Comparison of ENCODE assay signal across 10 mouse cellular contexts in genomic region chr16:25374775-25375174, GRCm38 (mm10).
DNase-seq lines count a peak whose midpoint lies in the region; ATAC-seq lines count a peak whose summit lies in the region.
"Had no signal": no experiment of that assay in that cellular context is flagged by ENCODE, and none has a peak within 500 bp of the region (broad histone marks: within the 10 kb centered on the region; RNA-seq: fewer than 3 reads in every experiment).

No protein-coding gene starts in this region.

- H3K9me3 ChIP-seq in neural tube, embryonic 11.5 days (ENCODE audit: control insufficient read depth, low read length), result no peaks in the 10 kb centered on the region
- no peaks in the 10 kb centered on the region for H3K9me3 ChIP-seq in neural tube, embryonic 15.5 days (replicated peaks)
- H3K9me3 ChIP-seq in hindbrain, embryonic 16.5 days (ENCODE audit: control insufficient read depth, low read length), result no peaks in the 10 kb centered on the region
- H3K9me3 ChIP-seq: heart, embryonic 13.5 days had no signal

- no peaks in the 10 kb centered on the region for H3K36me3 ChIP-seq in neural tube, embryonic 11.5 days (ENCODE audit: control insufficient read depth, insufficient read depth, low read length)
- H3K36me3 ChIP-seq in neural tube, embryonic 15.5 days, result no peaks in the 10 kb centered on the region
- H3K36me3 ChIP-seq in hindbrain, embryonic 16.5 days (ENCODE audit: control insufficient read depth, insufficient read depth, low read length), result no peaks in the 10 kb centered on the region
- H3K36me3 ChIP-seq: heart, embryonic 13.5 days had no signal

- H3K4me3 ChIP-seq in neural tube, embryonic 11.5 days (ENCODE audit: low read depth, low read length), result no peak overlapping the region
- no peak overlapping the region for H3K4me3 ChIP-seq in neural tube, embryonic 15.5 days (replicated peaks)
- H3K4me3 ChIP-seq in hindbrain, embryonic 16.5 days (ENCODE audit: low read length), result no peak overlapping the region
- H3K4me3 ChIP-seq: heart, embryonic 13.5 days had no signal

- no peak overlapping the region for H3K4me2 ChIP-seq in neural tube, embryonic 11.5 days (ENCODE audit: low read depth)
- no peak overlapping the region for H3K4me2 ChIP-seq in neural tube, embryonic 15.5 days
- no peak overlapping the region for H3K4me2 ChIP-seq in hindbrain, embryonic 16.5 days (ENCODE audit: low read length)
- H3K4me2 ChIP-seq: heart, embryonic 13.5 days had no signal

- peak; percentile 8 for DNase-seq in gastrocnemius, adult 18-20 months (ENCODE audit: low spot score)
- no peak for DNase-seq in gastrocnemius, postnatal 4 days (ENCODE audit: low spot score in 2 of 2)
- peak; percentile 15 for DNase-seq in neural tube, embryonic 11.5 days (ENCODE audit: low spot score)
- DNase-seq in naive thymus-derived CD4-positive, alpha-beta T cell, adult 2 months (ENCODE audit: low read depth), result peak; percentile 15
- DNase-seq in adrenal gland, postnatal 14 days, result no peak
- DNase-seq in urinary bladder, postnatal 25 days (ENCODE audit: low spot score), result no peak

- no peak for ATAC-seq in neural tube, embryonic 11.5 days (ENCODE audit: insufficient read depth, low FRiP score, low TSS enrichment)
- ATAC-seq in neural tube, embryonic 15.5 days (ENCODE audit: low FRiP score), result no peak
- ATAC-seq in hindbrain, embryonic 16.5 days, result 0 out of 2 replicates have a peak, but pooled peaks have one; percentile 22

- no peak overlapping the region for H3K27ac ChIP-seq in neural tube, embryonic 11.5 days (ENCODE audit: low read depth, low read length)
- H3K27ac ChIP-seq in neural tube, embryonic 15.5 days (replicated peaks), result no peak overlapping the region
- H3K27ac ChIP-seq in hindbrain, embryonic 16.5 days (ENCODE audit: low read depth, low read length), result no peak overlapping the region
- H3K27ac ChIP-seq: heart, embryonic 13.5 days; macrophage had no signal

- no peaks in the 10 kb centered on the region for H3K27me3 ChIP-seq in neural tube, embryonic 11.5 days (ENCODE audit: control insufficient read depth, insufficient read depth, low read length)
- H3K27me3 ChIP-seq in neural tube, embryonic 15.5 days (replicated peaks), result no peaks in the 10 kb centered on the region
- H3K27me3 ChIP-seq in hindbrain, embryonic 16.5 days (replicated peaks; ENCODE audit: control insufficient read depth, insufficient read depth, low read length), result no peaks in the 10 kb centered on the region
- H3K27me3 ChIP-seq: heart, embryonic 13.5 days had no signal

- no peak overlapping the region for H3K9ac ChIP-seq in neural tube, embryonic 11.5 days (ENCODE audit: low read length)
- H3K9ac ChIP-seq in neural tube, embryonic 15.5 days (replicated peaks), result no peak overlapping the region
- no peak overlapping the region for H3K9ac ChIP-seq in hindbrain, embryonic 16.5 days (ENCODE audit: low read depth, low read length)
- H3K9ac ChIP-seq: heart, embryonic 13.5 days had no signal

- WGBS in neural tube, embryonic 11.5 days, result 71% methylated on average over 5 of the region's 5 CpGs
- 66% methylated on average over 5 of the region's 5 CpGs for WGBS in neural tube, embryonic 15.5 days
- 58% methylated on average over 5 of the region's 5 CpGs for WGBS in hindbrain, embryonic 16.5 days

- H3K4me1 ChIP-seq in neural tube, embryonic 11.5 days (ENCODE audit: control insufficient read depth, insufficient read depth, low read length), result no peaks in the 10 kb centered on the region
- H3K4me1 ChIP-seq in neural tube, embryonic 15.5 days, result 0 out of 2 replicates have a peak, but pooled peaks cover 4% of the 10 kb centered on the region
- no peaks in the 10 kb centered on the region for H3K4me1 ChIP-seq in hindbrain, embryonic 16.5 days (ENCODE audit: control insufficient read depth, insufficient read depth, low read depth, low read length)

Comparison
In these comparisons a context has a peak if more than half of its experiments do, and no peak if none do; other contexts are left out.
1. DNase-seq: peak in gastrocnemius, adult 18-20 months (single experiment), neural tube, embryonic 11.5 days (single experiment) and naive thymus-derived CD4-positive, alpha-beta T cell, adult 2 months (single experiment); none in gastrocnemius, postnatal 4 days (0 of 2), adrenal gland, postnatal 14 days (single experiment) and urinary bladder, postnatal 25 days (single experiment).